Mouse (Mus musculus): ENCODE results near the gene Zfp865. TPM values are rescaled to one million over a fixed set of nuclear protein-coding genes. Genes with fewer than 3 reads are reported as not detected.

Gene Zfp865
- polyA plus RNA-seq, 1 experiment from 2014 or later, result 12.4 TPM

DNA sequence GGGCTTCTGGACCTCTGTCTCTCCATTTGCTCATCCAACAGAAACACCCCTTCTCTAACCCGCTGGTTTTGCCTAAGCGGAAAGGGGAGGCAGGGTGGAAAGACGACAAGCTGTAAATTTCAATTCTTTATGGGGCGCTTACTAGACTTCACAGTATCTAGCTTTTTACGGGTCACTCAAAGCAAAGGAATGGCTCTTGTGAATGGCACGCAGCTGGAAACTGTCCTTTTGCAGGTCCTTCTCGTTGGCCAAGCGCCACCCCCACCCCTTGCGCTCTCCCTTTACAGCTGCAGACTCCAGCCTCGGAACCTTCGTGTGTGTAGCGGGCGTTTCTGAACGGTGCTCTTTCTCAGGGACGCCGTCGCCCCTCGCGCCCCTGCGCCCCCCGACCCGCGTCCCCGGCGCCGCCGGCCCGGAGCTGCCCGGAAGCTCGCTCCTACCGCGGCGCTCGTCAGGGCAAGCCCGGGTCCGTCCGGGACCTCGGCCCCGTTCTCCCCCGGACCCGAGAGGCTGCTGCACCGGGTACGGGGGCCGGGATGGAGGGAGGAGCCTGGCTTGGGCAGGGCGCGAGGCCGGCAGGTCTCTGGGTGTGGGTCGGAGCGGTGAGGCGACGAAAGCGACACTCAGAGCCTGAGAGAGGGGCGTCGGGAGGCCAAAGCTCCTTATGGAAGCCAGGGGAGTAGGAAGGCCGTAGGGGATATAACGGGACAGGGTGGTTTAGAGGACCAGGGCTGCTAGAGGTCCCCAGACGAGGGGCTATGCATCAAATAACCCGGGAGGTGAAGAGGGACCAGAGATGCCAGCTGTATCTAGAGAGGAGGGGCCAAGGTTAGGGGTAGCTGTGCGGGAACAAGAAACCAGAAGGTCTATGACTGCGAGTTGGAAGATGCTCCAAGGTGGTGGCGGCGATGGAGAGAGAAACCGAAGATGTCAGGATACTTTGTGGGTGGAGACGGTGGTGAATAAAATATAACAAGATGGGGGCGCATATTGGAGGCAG is 31.3 kb downstream of the Zfp865 start, which contains the start of gene Zfp580:
Gene Zfp580 (plus strand): TSS at position 346 of the 1,000 bp plus-strand sequence.
- H3K4me3 ChIP-seq (ENCODE audit: inconsistent target), result peak within 1 kb of the TSS; percentile 53
- H3K79me2 ChIP-seq (ENCODE audit: inconsistent target), result no peaks in the 10 kb centered on the region
- no peak within 1 kb of the TSS for H3K27ac ChIP-seq
- 3% methylated on average over 64 of the region's 65 CpGs for WGBS (ENCODE audit: missing documents)
- no peaks in the 10 kb centered on the region for H3K36me3 ChIP-seq (ENCODE audit: inconsistent target)

GRCm38 (mm10) chr7:5052438-5052837 is 32.3 kb downstream of the Zfp865 start:
- H3K27ac ChIP-seq, result no peak overlapping the region
- no peaks in the 10 kb centered on the region for H3K79me2 ChIP-seq (ENCODE audit: inconsistent target)
- WGBS (ENCODE audit: missing documents), result 12% methylated on average over 12 of the region's 12 CpGs
- H3K4me3 ChIP-seq (ENCODE audit: inconsistent target), result peak overlapping the region; percentile 53; the same call in 1 of the 2 replicates
- H3K36me3 ChIP-seq (ENCODE audit: inconsistent target), result no peaks in the 10 kb centered on the region

DNA sequence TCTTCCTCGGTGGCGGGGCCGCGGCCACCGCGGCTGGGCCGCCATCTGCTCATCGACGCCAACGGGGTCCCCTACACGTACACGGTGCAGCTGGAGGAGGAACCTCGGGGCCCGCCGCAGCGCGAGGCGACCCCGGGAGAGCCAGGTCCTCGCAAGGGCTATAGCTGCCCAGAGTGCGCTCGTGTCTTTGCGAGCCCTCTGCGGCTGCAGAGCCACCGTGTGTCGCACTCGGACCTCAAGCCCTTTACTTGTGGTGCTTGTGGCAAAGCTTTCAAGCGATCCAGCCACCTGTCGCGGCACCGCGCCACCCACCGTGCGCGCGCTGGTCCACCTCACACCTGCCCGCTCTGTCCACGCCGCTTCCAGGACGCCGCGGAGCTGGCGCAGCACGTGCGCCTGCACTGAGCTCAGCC is 32.8 kb downstream of the Zfp865 start:
- WGBS (ENCODE audit: missing documents), result 10% methylated on average over 45 of the region's 45 CpGs
- no peaks in the 10 kb centered on the region for H3K36me3 ChIP-seq (ENCODE audit: inconsistent target)
- H3K27ac ChIP-seq, result no peak overlapping the region
- no peak overlapping the region for H3K4me3 ChIP-seq (ENCODE audit: inconsistent target)
- no peaks in the 10 kb centered on the region for H3K79me2 ChIP-seq (ENCODE audit: inconsistent target)

DNA sequence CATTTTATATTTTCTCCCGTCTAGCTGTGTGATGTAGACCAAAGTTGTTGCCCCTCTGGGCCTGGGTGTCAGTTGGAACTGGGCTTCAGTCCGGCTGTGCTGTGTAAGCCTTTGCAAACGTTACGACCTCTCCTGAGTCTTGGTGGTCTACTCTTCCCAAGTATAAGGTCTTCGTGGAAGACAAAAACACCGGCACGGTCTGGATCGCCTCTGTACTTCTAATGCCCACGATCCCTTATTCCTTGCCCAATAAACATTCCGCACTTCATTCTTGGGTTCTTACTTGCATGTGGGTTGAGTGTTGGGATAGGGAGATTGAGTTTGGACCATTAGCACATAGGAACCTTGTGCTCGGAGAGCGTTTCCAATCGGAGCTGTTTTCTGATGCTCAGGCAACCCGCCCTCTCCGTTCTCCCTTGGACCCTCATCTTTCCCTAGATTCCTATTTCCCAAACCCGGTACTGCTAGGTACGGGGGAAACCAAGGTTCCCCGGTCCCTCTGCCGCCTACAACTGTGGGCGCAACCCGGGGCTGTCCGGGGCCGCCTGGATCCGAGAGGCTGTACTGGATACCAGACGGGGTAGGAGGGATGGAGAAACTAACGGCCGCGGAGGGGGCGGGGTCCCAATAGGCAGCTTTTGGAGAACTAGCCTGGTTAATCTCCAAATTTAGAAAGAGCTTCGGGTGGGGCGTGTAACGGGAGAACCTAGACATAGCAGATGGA is 33.4 kb downstream of the Zfp865 start:
- Histone ChIP-seq H3K4me3 (ENCODE audit: inconsistent target) (no peak overlapping the region), H3K79me2 (ENCODE audit: inconsistent target) (no peaks in the 10 kb centered on the region), H3K27ac (no peak overlapping the region), H3K36me3 (ENCODE audit: inconsistent target) (no peaks in the 10 kb centered on the region)
- 23% methylated on average over 32 of the region's 32 CpGs for WGBS (ENCODE audit: missing documents)

DNA sequence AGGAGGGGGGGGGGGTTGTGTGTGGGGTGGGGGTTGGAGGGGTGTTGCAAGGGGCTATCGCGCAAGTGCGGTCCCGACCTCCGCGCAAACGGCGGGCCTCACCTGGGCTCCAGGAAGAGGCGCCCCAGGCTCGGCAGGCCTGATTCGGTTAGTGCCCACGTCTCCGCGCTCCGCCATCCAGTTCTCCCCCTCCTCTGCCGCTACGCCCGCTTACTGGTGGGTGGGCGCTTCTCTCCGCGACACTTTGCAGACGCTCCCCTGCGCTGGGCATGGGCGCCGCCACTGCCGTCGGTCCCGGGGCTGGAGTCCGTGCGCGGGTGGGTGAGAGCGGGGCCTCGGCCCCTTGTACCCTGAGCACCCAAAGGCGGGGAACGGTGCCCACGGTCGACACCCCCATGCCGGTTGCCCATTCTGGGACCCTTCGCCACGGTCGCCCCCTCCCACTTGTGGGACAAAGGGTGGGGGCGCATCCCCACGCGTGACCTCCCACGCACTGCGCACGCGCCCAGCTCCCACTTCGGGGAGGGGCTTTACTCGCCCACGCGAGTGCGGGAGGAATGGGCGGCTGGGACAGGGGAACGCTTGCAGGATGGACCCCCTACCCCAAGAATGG is 36.6 kb downstream of the Zfp865 start:
- no peaks in the 10 kb centered on the region for H3K79me2 ChIP-seq (ENCODE audit: inconsistent target)
- no peak overlapping the region for H3K27ac ChIP-seq
- no peak overlapping the region for H3K4me3 ChIP-seq (ENCODE audit: inconsistent target)
- H3K36me3 ChIP-seq (ENCODE audit: inconsistent target), result no peaks in the 10 kb centered on the region
- WGBS (ENCODE audit: missing documents), result 13% methylated on average over 51 of the region's 55 CpGs

DNA sequence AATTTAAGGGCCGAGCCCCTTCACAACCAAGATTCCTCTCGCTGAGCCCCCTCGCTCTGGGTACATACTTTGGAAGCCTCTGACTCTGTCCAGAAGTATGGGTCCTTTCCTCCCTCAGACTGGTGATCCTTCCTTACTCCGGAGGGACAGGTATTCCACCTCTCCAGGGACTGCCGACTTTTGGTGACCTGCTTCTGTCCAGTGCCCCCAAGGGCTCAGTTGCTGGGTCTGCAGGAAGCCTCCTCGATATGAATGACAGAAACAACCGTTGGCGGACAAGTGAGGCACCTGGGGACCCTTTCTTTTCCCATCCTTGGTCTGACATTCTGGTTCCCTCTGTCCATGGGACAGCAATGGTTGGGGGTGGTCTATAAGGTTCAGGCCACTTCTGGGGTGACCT is 37.2 kb downstream of the Zfp865 start:
- 55% methylated on average over 8 of the region's 8 CpGs for WGBS (ENCODE audit: missing documents)
- Histone ChIP-seq H3K79me2 (ENCODE audit: inconsistent target) (no peaks in the 10 kb centered on the region), H3K36me3 (ENCODE audit: inconsistent target) (no peaks in the 10 kb centered on the region), H3K4me3 (ENCODE audit: inconsistent target) (no peak overlapping the region), H3K27ac (peak overlapping the region; percentile 72)

- Histone ChIP-seq H3K79me2 (ENCODE audit: inconsistent target) (peaks cover 3% of the 10 kb centered on the region), H3K36me3 (ENCODE audit: inconsistent target) (no peaks in the 10 kb centered on the region), H3K27ac (peak overlapping the region; percentile 72), H3K4me3 (ENCODE audit: inconsistent target) (no peak overlapping the region)
- 41% methylated on average over 11 of the region's 11 CpGs for WGBS (ENCODE audit: missing documents)
These were observed 37.6 kb downstream of the Zfp865 start for GRCm38 (mm10) chr7:5057804-5058203.

DNA sequence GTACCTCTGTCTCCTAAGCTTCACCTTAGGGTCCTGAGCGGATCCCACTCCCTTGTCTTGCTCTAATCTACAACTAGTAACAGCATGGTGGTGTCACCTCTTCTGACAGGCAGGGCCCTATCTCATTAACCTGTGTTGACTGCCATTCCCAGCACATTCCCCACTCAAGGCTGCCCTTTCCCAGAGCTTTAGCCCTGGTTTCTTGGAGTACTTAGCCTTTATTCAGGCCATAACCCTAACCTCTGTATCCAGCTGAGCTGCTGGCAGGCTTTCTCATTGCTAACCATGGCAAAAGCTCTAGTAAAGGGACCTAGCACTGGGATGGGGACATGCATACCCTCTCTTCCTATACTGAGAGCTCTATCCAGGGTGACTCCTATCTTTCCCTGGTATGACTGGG is 38.5 kb downstream of the Zfp865 start:
- peak overlapping the region; percentile 72 for H3K27ac ChIP-seq
- WGBS (ENCODE audit: missing documents), result 100% methylated on average over 1 of the region's 1 CpGs
- H3K4me3 ChIP-seq (ENCODE audit: inconsistent target), result no peak overlapping the region
- H3K79me2 ChIP-seq (ENCODE audit: inconsistent target), result peaks cover 11% of the 10 kb centered on the region
- H3K36me3 ChIP-seq (ENCODE audit: inconsistent target), result no peaks in the 10 kb centered on the region

DNA sequence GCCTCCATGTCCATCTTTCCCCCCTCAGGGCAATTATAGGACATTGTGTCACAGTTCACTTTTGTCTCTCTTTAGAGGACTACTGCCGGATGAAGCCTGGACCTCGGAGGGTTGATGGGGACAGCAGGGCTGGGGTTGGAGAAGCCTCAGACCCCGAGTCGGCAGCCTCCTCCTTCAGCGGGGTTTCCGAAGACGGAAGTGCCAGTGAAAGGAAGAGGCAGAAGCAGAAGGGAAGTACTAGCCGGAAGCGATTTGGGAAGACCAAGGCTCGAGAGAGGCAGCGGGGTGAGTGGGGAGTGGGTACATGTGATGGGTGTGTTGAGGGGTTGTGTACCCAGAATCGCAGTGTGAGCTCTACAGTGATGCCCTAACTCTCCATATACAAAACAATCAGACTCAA is 39.2 kb downstream of the Zfp865 start:
- Histone ChIP-seq H3K36me3 (ENCODE audit: inconsistent target) (no peaks in the 10 kb centered on the region), H3K4me3 (ENCODE audit: inconsistent target) (no peak overlapping the region), H3K79me2 (ENCODE audit: inconsistent target) (peaks cover 19% of the 10 kb centered on the region), H3K27ac (peak overlapping the region; percentile 98; the same call in 1 of the 2 replicates)
- 93% methylated on average over 12 of the region's 12 CpGs for WGBS (ENCODE audit: missing documents)

DNA sequence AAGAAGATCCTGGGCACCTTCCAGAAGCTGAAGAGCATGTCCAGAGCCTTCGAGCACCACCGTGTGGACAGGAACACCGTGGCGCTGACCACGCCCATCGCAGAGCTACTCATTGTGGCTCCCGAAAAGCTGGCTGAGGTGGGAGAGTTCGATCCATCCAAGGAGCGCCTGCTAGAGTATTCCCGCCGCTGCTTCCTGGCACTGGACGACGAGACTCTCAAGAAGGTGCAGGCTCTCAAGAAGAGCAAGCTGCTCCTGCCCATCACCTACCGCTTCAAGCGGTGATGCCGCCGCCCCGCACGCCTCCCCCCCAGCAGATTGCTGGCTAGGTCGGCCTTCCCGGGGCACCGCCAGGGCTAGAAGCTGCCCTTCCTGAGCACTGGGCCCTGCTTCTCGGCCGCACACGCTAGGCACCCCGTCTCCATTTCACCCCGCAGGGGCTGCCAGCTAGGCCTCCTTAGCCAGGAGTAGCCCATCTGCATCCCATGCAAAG is 40.1 kb downstream of the Zfp865 start:
- H3K36me3 ChIP-seq (ENCODE audit: inconsistent target), result no peaks in the 10 kb centered on the region
- WGBS (ENCODE audit: missing documents), result 4% methylated on average over 26 of the region's 27 CpGs
- peaks cover 28% of the 10 kb centered on the region for H3K79me2 ChIP-seq (ENCODE audit: inconsistent target)
- peak overlapping the region; percentile 98 for H3K27ac ChIP-seq
- H3K4me3 ChIP-seq (ENCODE audit: inconsistent target), result peak overlapping the region; percentile 72

- under 1% methylated on average over 54 of the region's 60 CpGs for WGBS (ENCODE audit: missing documents)
- peak overlapping the region; percentile 72 for H3K4me3 ChIP-seq (ENCODE audit: inconsistent target)
- 0 out of 2 replicates have a peak, but pooled peaks cover 5% of the 10 kb centered on the region for H3K36me3 ChIP-seq (ENCODE audit: inconsistent target)
- H3K27ac ChIP-seq, result peak overlapping the region; percentile 98
- H3K79me2 ChIP-seq (ENCODE audit: inconsistent target), result peaks cover 36% of the 10 kb centered on the region
These were observed 41.0 kb downstream of the Zfp865 start for GRCm38 (mm10) chr7:5060944-5061773.

- WGBS (ENCODE audit: missing documents), result under 1% methylated on average over 53 of the region's 65 CpGs
- Histone ChIP-seq H3K36me3 (ENCODE audit: inconsistent target) (peaks cover 9% of the 10 kb centered on the region), H3K27ac (peak within 1 kb of the TSS; percentile 98), H3K4me3 (ENCODE audit: inconsistent target) (peak within 1 kb of the TSS; percentile 72), H3K79me2 (ENCODE audit: inconsistent target) (peaks cover 44% of the 10 kb centered on the region)
These were observed 41.7 kb downstream of the Zfp865 start, which contains the start of gene U2af2 for GRCm38 (mm10) chr7:5061774-5062359. U2af2 (plus strand) TSS chr7:5062143.

- Histone ChIP-seq H3K79me2 (ENCODE audit: inconsistent target) (peaks cover 50% of the 10 kb centered on the region), H3K36me3 (ENCODE audit: inconsistent target) (peaks cover 15% of the 10 kb centered on the region), H3K27ac (peak overlapping the region; percentile 65), H3K4me3 (ENCODE audit: inconsistent target) (peak overlapping the region; percentile 72)
- WGBS (ENCODE audit: missing documents), result under 1% methylated on average over 50 of the region's 51 CpGs
These were observed 42.3 kb downstream of the Zfp865 start for GRCm38 (mm10) chr7:5062360-5063001.

Measured in macrophage (primary cell).